In the genomic region with DNA sequence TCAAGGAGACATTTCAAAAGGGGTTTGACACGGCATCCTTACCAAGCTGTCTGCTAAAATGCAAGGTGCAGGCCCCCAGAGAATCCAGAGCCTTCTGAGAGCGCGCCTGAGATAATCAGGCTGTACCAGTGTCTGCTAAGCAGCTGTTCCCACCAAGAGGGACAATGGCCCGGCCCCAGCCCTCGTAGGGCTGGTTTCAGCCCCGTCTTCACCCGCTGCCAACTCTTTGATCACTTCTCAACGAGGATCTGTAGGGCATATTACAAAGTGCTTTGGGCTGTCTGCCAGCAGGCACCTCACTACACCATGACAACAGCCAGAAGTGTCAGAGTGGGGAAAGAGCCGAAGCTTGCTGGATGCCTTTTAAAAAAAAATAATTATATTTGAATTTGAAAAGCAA, we compare ENCODE assay signal across 11 mouse cellular contexts. TPM values are rescaled to one million over a fixed set of nuclear protein-coding genes. Genes with fewer than 3 reads are reported as not detected.
A peak's percentile ranks its signal among the peaks of the same experiment; 100 is the strongest.
DNase-seq lines count a peak whose midpoint lies in the region; ATAC-seq lines count a peak whose summit lies in the region.
"Had no signal": no experiment of that assay in that cellular context is flagged by ENCODE, and none has a peak within 500 bp of the region (broad histone marks: within the 10 kb centered on the region; RNA-seq: fewer than 3 reads in every experiment).

No protein-coding gene starts in this region.

- H3K27me3 ChIP-seq in neural tube, embryonic 12.5 days (replicated peaks), result peaks cover 9% of the 10 kb centered on the region; the same call in 1 of the 2 replicates
- peaks cover 3% of the 10 kb centered on the region; the same call in 1 of the 2 replicates for H3K27me3 ChIP-seq in hindbrain, embryonic 14.5 days (ENCODE audit: control insufficient read depth, insufficient read depth, low read length)
- peaks cover 13% of the 10 kb centered on the region; the same call in 1 of the 2 replicates for H3K27me3 ChIP-seq in neural tube, embryonic 15.5 days (replicated peaks)

- no peak overlapping the region for H3K4me3 ChIP-seq in neural tube, embryonic 12.5 days
- no peak overlapping the region for H3K4me3 ChIP-seq in hindbrain, embryonic 14.5 days (replicated peaks; ENCODE audit: low read length)
- no peak overlapping the region for H3K4me3 ChIP-seq in neural tube, embryonic 15.5 days (replicated peaks)
- H3K4me3 ChIP-seq: liver, embryonic 15.5 days had no signal

- WGBS in neural tube, embryonic 12.5 days, result 14% methylated on average over 9 of the region's 9 CpGs
- WGBS in hindbrain, embryonic 14.5 days, result 7% methylated on average over 9 of the region's 9 CpGs
- WGBS in neural tube, embryonic 15.5 days, result 13% methylated on average over 9 of the region's 9 CpGs

- no peaks in the 10 kb centered on the region for H3K36me3 ChIP-seq in neural tube, embryonic 12.5 days
- H3K36me3 ChIP-seq in hindbrain, embryonic 14.5 days (replicated peaks; ENCODE audit: control insufficient read depth, insufficient read depth), result no peaks in the 10 kb centered on the region
- H3K36me3 ChIP-seq in neural tube, embryonic 15.5 days, result no peaks in the 10 kb centered on the region
- H3K36me3 ChIP-seq: liver, embryonic 15.5 days had no signal

- no peak overlapping the region for H3K9ac ChIP-seq in neural tube, embryonic 12.5 days
- peak overlapping the region; percentile 28; the same call in 1 of the 2 replicates for H3K9ac ChIP-seq in hindbrain, embryonic 14.5 days
- 0 out of 2 replicates have a peak overlapping the region, but pooled peaks have one; percentile 4 for H3K9ac ChIP-seq in neural tube, embryonic 15.5 days (replicated peaks)
- H3K9ac ChIP-seq: liver, embryonic 15.5 days had no signal

- H3K4me1 ChIP-seq in neural tube, embryonic 12.5 days, result peaks cover 34% of the 10 kb centered on the region
- H3K4me1 ChIP-seq in hindbrain, embryonic 14.5 days (replicated peaks; ENCODE audit: control insufficient read depth, insufficient read depth, low read length), result peaks cover 41% of the 10 kb centered on the region
- H3K4me1 ChIP-seq in neural tube, embryonic 15.5 days, result peaks cover 33% of the 10 kb centered on the region

- H3K27ac ChIP-seq in neural tube, embryonic 12.5 days, result peak overlapping the region; percentile 29
- peak overlapping the region; percentile 41 for H3K27ac ChIP-seq in hindbrain, embryonic 14.5 days
- H3K27ac ChIP-seq in neural tube, embryonic 15.5 days (replicated peaks), result no peak overlapping the region
- H3K27ac ChIP-seq: liver, embryonic 15.5 days had no signal

- peak; percentile 20 for DNase-seq in adrenal gland, adult 2 months
- DNase-seq in adrenal gland, postnatal 4 days (ENCODE audit: low spot score in 2 of 2), result no peak
- no peak for DNase-seq in neural tube, embryonic 10.5 days (ENCODE audit: extremely low spot score, low spot score)
- peak; percentile 71 for DNase-seq in hindbrain, embryonic 14.5 days (ENCODE audit: low spot score)
- DNase-seq in yolk sac, embryonic 10.5 days (ENCODE audit: low spot score), result no peak
- no peak for DNase-seq in spleen, postnatal 10 days (ENCODE audit: low spot score in 2 of 2)
- DNase-seq: gastrocnemius, postnatal 10 days; kidney, postnatal 25 days had no signal

- ATAC-seq in neural tube, embryonic 12.5 days (ENCODE audit: low FRiP score, low read depth), result peak; percentile 77
- peak; percentile 73 for ATAC-seq in hindbrain, embryonic 14.5 days (ENCODE audit: low FRiP score)
- no peak for ATAC-seq in neural tube, embryonic 15.5 days (ENCODE audit: low FRiP score)

- H3K4me2 ChIP-seq in neural tube, embryonic 12.5 days (replicated peaks), result peak overlapping the region; percentile 24
- peak overlapping the region; percentile 28 for H3K4me2 ChIP-seq in hindbrain, embryonic 14.5 days (replicated peaks)
- H3K4me2 ChIP-seq in neural tube, embryonic 15.5 days, result no peak overlapping the region
- H3K4me2 ChIP-seq: liver, embryonic 15.5 days had no signal

- H3K9me3 ChIP-seq in neural tube, embryonic 12.5 days, result no peaks in the 10 kb centered on the region
- H3K9me3 ChIP-seq in hindbrain, embryonic 14.5 days (ENCODE audit: control insufficient read depth, low read length), result no peaks in the 10 kb centered on the region
- H3K9me3 ChIP-seq in neural tube, embryonic 15.5 days (replicated peaks), result no peaks in the 10 kb centered on the region
- H3K9me3 ChIP-seq: liver, embryonic 15.5 days had no signal

RNA-seq across cellular contexts. Expression of a gene that starts 29.5 kb away (rescaled TPM):
- total RNA-seq in adrenal gland, adult 2 months (2021), result 1 to 10 TPM; 5.3 to 8.1 TPM
- polyA plus RNA-seq in adrenal gland, adult 2 months (2012; rRNA removed), result 5.3 and 6.2 TPM in 2 replicates
- total RNA-seq in adrenal gland, postnatal 4 days (2021), result 1 to 10 TPM; 6.2 to 6.3 TPM
- polyA plus RNA-seq in neural tube, embryonic 12.5 days (2016; fragmentation: Nextera tagmentation; extraction: Ambion mirVana), result 13.8 and 14.4 TPM in 2 replicates
- polyA plus RNA-seq in hindbrain, embryonic 14.5 days (2014; fragmentation: Nextera tagmentation; extraction: Ambion mirVana), result 16.4 and 17.2 TPM in 2 replicates
- polyA plus RNA-seq in neural tube, embryonic 15.5 days (2015; fragmentation: Nextera tagmentation; extraction: Ambion mirVana), result 14.7 and 16.8 TPM in 2 replicates

RNA-seq across cellular contexts. Expression of a gene that starts 29.6 kb away (rescaled TPM):
- total RNA-seq in adrenal gland, adult 2 months (2021), result 1 to 10 TPM; 3.7 to 4.2 TPM
- polyA plus RNA-seq in adrenal gland, adult 2 months (2012; rRNA removed), result 9.2 TPM in 2 replicates
- total RNA-seq in adrenal gland, postnatal 4 days (2021), result 1 to 10 TPM; 9.3 to 9.9 TPM
- polyA plus RNA-seq in neural tube, embryonic 12.5 days (2016; fragmentation: Nextera tagmentation; extraction: Ambion mirVana), result 9.6 and 11.3 TPM in 2 replicates
- polyA plus RNA-seq in hindbrain, embryonic 14.5 days (2014; fragmentation: Nextera tagmentation; extraction: Ambion mirVana), result 12.6 and 13.0 TPM in 2 replicates
- 7.2 and 12.7 TPM in 2 replicates for polyA plus RNA-seq in neural tube, embryonic 15.5 days (2015; fragmentation: Nextera tagmentation; extraction: Ambion mirVana)

Comparison
In these comparisons a context has a peak if more than half of its experiments do, and no peak if none do; other contexts are left out.
1. DNase-seq: peak in adrenal gland, adult 2 months (single experiment) and hindbrain, embryonic 14.5 days (single experiment); none in adrenal gland, postnatal 4 days (0 of 2), neural tube, embryonic 10.5 days (single experiment), yolk sac, embryonic 10.5 days (single experiment) and spleen, postnatal 10 days (0 of 2).